Mouse (Mus musculus) left cerebral cortex, postnatal 4 days (tissue): Measurements from ENCODE around the gene Gemin6. TPM values are rescaled to one million over a fixed set of nuclear protein-coding genes. Genes with fewer than 3 reads are reported as not detected.
"Not testable (repeated sequence)": the region's sequence is repeated elsewhere in the genome, so short reads cannot be mapped to it uniquely, and the experiment has no call there.

Experiments
- DNase-seq: peaks from one replicate; pipeline ENCODE4 v3.0.0-alpha.2; 2022
- intact Hi-C: fragments of 180-260 bp; cut with DNase I; formaldehyde crosslinking; loops from one replicate; pipeline ENCODE4 v1.15.1; 2025
- total RNA-seq, 2 experiments: library from RNA; stranded (reverse); gene quantifications; 2 replicates each; pipeline ENCODE4 v1.2.3; 2021

The Gemin6 gene
- 1 to 10 TPM; 6.8 to 8.4 TPM for total RNA-seq

- peak; percentile 80 for DNase-seq
- intact Hi-C loops = no loop called here
These were observed at the start of gene Gemin6 for GRCm38 (mm10) chr17:80224326-80225116. Gemin6 (plus strand) TSS chr17:80224441.

DNA sequence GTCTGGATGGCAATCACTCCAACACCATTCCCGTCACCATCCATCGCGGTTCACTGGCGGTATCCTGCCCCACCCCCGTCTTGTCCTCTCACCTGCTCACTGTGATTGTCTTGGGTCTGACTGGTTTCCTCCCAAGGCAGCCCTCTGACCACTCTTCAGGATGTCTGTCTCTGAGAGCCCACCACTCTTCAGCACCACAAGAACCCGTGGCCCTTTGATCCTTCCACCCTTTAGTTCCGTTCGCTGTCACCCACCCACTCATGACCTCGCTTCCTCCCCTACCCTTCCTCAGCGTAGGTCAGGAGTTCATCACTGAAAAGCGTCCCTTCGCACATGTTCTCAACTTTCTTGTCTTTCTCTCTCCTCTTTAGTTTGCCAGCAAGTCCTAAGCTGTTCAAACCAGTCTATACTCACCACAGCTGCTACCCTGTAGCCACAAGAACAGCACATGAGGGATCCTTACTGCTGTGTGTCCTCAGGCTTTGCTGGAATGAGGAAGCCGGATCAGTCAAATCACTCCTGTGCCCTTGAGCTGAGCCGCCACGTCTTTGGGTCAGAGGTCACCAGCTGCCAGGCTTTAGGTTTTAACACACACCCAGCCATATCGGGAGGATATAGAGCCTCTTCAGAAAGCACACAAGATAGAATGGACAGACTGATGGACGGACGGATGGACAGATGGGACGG, 49.4 kb upstream of the Gemin6 start:
- intact Hi-C loops = no loop called here
- no peak for DNase-seq

GRCm38 (mm10) chr17:80175386-80175739, 48.9 kb upstream of the Gemin6 start:
- intact Hi-C loops = no loop called here
- DNase-seq = no peak

DNA sequence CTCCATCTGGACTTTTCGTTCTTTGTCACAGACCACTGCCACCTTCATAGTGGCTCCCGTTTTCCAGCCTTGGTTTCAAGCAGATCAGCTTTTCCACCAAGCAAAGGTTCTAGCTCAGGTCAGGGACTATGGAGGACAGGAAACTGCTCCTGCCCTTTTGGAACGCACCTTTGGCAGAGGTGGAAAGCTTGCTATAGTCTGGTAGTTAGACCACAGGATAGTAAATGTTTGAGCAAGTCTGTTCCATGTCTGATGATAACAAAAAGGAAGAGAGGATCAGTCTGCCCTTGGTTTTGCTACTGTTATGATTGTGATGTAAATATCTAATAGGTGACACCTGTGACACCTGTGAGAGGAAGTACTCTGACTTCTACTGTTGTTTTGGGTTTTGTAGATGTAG, 48.3 kb upstream of the Gemin6 start:
- intact Hi-C loops = no loop called here
- no peak for DNase-seq

- intact Hi-C loops = not testable (repeated sequence)
These were observed 45.4 kb upstream of the Gemin6 start for GRCm38 (mm10) chr17:80178846-80179245.

GRCm38 (mm10) chr17:80179959-80180358, 44.3 kb upstream of the Gemin6 start:
- DNase-seq = peak; percentile 76
- intact Hi-C loops = loop anchor here (5.0 kb wide), 1 partner anchor 133 kb away; no protein-coding TSS in a partner anchor

More at GRCm38 (mm10) chr17:80178846-80179245, 45.4 kb upstream of the Gemin6 start:
- DNase-seq = not testable (repeated sequence)

GRCm38 (mm10) chr17:80180468-80180867, 43.8 kb upstream of the Gemin6 start:
- no peak for DNase-seq
- intact Hi-C loops = loop anchor here (5.0 kb wide), 1 partner anchor 133 kb away; no protein-coding TSS in a partner anchor

GRCm38 (mm10) chr17:80183615-80184014, 40.6 kb upstream of the Gemin6 start:
- intact Hi-C loops = loop anchor here (5.0 kb wide), 1 partner anchor 136 kb away; no protein-coding TSS in a partner anchor
- no peak for DNase-seq

- intact Hi-C loops = loop anchor here (5.0 kb wide), 1 partner anchor 531 kb away; no protein-coding TSS in a partner anchor
- no peak for DNase-seq
These were observed 31.2 kb upstream of the Gemin6 start for GRCm38 (mm10) chr17:80193075-80193474.

DNA sequence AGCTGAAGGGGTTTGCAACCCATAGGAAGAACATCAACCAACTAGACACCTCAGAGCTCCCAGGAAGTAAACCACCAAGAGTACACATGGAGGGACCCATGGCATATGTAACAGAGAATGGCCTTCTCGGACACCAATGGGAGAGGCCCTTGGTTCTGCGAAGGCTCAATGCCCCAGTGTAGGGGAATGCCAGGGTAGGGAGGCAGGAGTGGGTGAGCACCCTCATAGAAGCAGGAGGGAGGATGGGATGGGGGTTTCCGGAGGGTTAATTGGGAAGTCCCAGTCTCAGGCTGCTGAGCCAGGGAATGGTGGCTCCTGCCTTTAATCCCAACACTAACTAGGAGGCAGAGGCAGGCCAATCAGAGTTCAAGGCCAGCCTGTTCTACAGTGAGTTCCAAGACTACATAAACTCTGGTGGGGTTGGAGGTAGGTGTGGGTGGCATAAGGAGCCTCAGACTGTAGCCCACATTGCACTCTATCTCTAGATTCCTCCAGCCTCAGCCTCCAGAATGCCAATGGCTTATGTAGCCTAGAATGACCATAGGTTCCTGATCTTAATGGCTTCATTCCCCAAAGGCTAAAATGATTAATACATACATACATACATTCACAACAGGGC, 25.0 kb upstream of the Gemin6 start:
- DNase-seq = no peak
- intact Hi-C loops = loop anchor here (2.0 kb wide), 1 partner anchor 342 kb away; no protein-coding TSS in a partner anchor

- DNase-seq = no peak
- intact Hi-C loops = no loop called here
These were observed 18.6 kb upstream of the Gemin6 start for GRCm38 (mm10) chr17:80205657-80206056.

DNA sequence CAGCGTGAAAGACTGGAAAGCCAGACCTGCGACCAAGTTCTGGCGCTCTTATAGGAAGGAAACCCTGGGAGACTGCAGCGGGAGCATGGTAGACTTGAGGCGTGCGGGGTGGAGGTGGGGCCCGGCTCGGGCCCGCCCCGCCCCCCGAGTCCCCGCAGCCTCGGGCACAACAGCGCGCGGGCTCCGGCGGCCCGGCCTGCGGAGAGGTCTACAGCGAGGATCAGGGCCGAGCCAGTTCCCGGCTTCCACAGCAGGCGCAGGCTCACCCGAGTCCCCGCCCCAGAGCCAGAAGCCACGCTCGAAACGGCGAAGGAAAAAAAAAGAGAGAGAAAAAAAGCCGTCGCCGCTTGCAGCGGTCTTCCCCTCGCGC, 18.0 kb upstream of the Gemin6 start:
- intact Hi-C loops = no loop called here
- peak; percentile 56 for DNase-seq

DNA sequence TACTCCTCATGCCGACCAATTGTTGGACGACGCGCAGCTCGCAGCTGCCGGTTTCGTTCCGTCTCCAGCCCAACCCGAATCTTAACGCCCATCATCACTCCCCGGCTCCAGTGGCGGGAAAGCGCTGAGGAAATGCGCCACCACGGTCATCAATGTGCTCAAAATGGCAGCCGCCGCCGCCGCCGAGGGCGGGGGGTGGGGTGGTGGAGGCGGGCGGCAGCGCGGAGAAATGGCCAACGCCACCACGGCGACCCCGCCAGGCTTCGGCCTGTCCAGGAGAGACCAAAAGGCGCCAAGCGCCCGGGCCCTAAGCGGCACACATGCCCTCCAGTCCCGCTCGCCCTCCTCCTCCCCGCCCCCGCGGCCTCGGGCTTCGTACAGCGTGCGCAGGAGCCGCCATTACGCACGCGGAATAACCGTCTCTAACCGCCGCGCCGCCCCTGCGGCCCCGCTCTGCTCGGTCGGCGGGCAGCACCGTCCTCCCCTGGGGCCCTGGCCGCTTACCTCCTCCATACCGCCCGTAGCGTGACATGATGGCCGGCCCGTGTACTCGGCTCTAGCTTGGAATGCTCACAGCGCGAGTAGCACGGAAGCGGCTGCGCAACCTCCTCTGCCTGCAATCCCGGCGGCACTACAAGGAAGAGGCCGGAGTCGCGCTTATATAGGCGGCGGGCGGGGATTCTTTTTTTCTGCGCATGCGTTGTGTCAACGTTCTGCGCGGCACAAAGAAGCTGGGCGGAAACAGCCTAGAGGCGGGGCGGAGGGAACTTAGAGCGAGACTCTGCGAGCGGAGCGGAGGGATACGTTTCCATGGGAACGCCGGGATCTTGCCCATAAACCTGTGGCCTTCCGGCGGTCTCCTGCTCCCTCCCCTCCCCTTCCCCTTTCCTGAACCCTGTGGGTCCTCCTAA, 17.3 kb upstream of the Gemin6 start, which contains the start of the genes Srsf7 and Ttc39d:
Srsf7 (minus strand) TSS at position 637 of the 911 bp plus-strand sequence.
Ttc39d (plus strand) TSS at position 790 of the 911 bp plus-strand sequence.
- intact Hi-C loops = no loop called here
- DNase-seq = peak; percentile 98

DNA sequence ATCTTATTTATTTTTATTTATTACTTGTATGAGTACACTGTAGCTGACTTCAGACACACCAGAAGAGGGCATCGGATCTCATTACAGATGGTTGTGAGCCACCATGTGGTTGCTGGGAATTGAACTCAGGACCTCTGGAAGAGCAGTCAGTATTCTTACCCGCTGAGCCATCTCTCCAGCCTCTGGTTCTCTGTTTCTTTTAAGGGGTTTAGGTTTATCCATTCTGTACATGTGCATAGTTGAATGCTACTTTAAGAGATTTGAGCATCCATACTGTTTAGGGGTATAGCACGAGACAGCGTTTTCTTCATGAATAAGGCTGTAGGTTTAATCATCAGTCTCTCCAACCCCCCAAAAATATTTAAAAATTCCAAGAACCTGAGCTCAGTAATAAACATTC, 10.2 kb upstream of the Gemin6 start:
- intact Hi-C loops, DNase-seq: not testable (repeated sequence)

- intact Hi-C loops = no loop called here
- DNase-seq = no peak
These were observed 4.1 kb upstream of the Gemin6 start for GRCm38 (mm10) chr17:80220131-80220530.

- intact Hi-C loops = no loop called here
- no peak for DNase-seq
These were observed 3.0 kb upstream of the Gemin6 start for GRCm38 (mm10) chr17:80221202-80221601.

GRCm38 (mm10) chr17:80221890-80222628, 2.2 kb upstream of the Gemin6 start:
- intact Hi-C loops = no loop called here
- no peak for DNase-seq

- intact Hi-C loops = no loop called here
- DNase-seq = no peak
These were observed 412 bp upstream of the Gemin6 start for GRCm38 (mm10) chr17:80223829-80224228.

GRCm38 (mm10) chr17:80225142-80225541, 901 bp downstream of the Gemin6 start:
- intact Hi-C loops = not testable (repeated sequence)

More at GRCm38 (mm10) chr17:80225142-80225541, 901 bp downstream of the Gemin6 start:
- not testable (repeated sequence) for DNase-seq
